Mouse (Mus musculus): ENCODE data around the gene Coro2a.

DNA sequence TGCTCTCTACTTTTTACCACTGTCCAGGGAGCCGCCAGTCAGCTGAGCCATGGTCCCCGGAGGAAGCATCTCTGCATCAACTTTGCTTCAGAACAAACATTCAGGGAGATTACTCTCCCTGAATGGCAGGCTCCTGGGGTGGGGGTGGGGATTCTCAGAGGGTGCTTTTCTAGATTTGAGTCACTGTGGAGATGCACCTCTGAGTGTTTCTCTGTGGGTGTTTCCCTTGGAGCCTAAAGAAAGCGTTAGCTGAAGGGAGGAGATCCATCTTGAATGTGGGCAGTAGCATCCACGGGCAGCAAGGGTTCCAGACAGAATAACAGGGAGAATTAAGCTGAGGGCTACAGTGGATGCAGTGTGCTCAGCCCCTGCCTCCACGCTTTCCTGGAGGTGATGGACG, 32.9 kb upstream of the Coro2a start:
- TF ChIP-seq CTCF (conservative IDR thresholded peaks at IDR 0.05; ENCODE audit: low read length) (no peak), POU5F1 (IDR thresholded peaks at IDR 0.05; ENCODE audit: borderline replicate concordance, low read length) (no peak)

Measured in E14TG2a.4 (cell line).